Mouse (Mus musculus) forebrain, embryonic 10.5 days (tissue): ENCODE results near the gene Arrdc1. TPM values are rescaled to one million over a fixed set of nuclear protein-coding genes. Genes with fewer than 3 reads are reported as not detected.
"Not testable (repeated sequence)": the region's sequence is repeated elsewhere in the genome, so short reads cannot be mapped to it uniquely, and the experiment has no call there.

Source experiments
- DNase-seq: peaks from one replicate; pipeline ENCODE4 v3.0.0-alpha.2; 2017; ENCODE audit warnings: low spot score; ENCODE audit errors: extremely low spot score
- H3K27ac ChIP-seq: fragments of 300-500 bp; sonication (generic); 2 replicates; pipeline ENCODE4 v1.5.1; 2016; ENCODE audit warnings: mild to moderate bottlenecking
- H3K27me3 ChIP-seq: fragments of 300-500 bp; sonication (generic); 2 replicates; pipeline ENCODE4 v1.6.1; 2016; ENCODE audit warnings: mild to moderate bottlenecking; ENCODE audit not compliant: poor library complexity, severe bottlenecking
- H3K36me3 ChIP-seq: fragments of 300-500 bp; sonication (generic); replicated peaks from 2 replicates; pipeline ENCODE4 v1.6.1; 2016; ENCODE audit warnings: mild to moderate bottlenecking, moderate library complexity
- H3K4me1 ChIP-seq: fragments of 300-500 bp; sonication (generic); 2 replicates; pipeline ENCODE4 v1.6.1; 2016
- H3K4me3 ChIP-seq: fragments of 300-500 bp; sonication (generic); 2 replicates; pipeline ENCODE4 v1.5.1; 2016; ENCODE audit warnings: mild to moderate bottlenecking, moderate library complexity
- H3K9me3 ChIP-seq: fragments of 300-500 bp; sonication (generic); 2 replicates; pipeline ENCODE4 v1.6.1; 2016; ENCODE audit warnings: mild to moderate bottlenecking, moderate library complexity
- WGBS: fragments of 180-500 bp; shearing (Covaris S2); methylation state at CpG from one replicate; pipeline ENCODE4 v1.1.7; 2016; 5-methylcytosine and 5-hydroxymethylcytosine counted together
- polyA plus RNA-seq: library from polyadenylated mRNA; unstranded; fragments of >200 nt; fragmentation: Nextera tagmentation; extraction: Ambion mirVana; gene quantifications from 2 replicates; pipeline ENCODE4 v1.2.1, GENCODE M21; 2016

Arrdc1 gene
- polyA plus RNA-seq: 17.8 and 19.1 TPM in 2 replicates

DNA sequence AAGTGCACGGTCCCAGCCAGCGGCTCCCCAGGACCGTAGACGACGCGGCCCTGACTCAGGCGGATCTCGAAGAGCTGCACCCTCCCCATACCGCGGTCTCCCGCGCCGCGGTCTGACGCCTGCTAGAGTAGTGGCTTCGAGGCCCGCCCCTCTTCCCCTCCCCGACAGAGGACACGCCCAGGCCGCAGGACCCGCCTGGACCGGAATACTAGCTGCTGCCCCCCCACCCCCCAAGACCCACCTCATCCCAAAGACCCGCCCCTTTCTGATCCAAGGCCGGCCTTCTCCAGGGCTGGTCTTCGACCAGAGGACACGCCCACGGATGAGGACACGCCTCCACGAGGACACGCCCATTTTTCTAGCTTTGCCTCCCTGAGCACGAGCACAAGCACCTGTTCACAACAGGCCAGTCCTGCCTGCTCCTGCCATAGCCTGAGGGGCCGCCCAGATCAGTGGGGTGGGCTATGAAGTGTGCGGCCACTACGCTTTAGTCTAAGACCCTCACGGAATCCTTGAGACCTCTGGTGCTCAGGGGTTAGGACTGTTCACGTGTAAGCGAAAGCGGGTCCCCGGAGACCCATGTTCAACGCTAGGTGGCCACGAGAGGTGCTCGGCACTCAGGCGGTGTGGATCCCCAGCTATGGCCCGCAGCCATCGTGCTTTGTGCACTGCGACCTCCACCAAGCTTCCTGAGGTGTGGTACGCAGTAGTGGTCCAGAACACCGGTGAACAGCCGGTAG lies at the start of gene Arrdc1:
Gene Arrdc1 (minus strand): TSS at position 196 of the 740 bp plus-strand sequence.
- Histone ChIP-seq H3K27me3 (peaks cover 25% of the 10 kb centered on the region), H3K36me3 (no peaks in the 10 kb centered on the region), H3K9me3 (no peaks in the 10 kb centered on the region), H3K4me1 (peaks cover 21% of the 10 kb centered on the region), H3K4me3 (peak within 1 kb of the TSS; percentile 67), H3K27ac (peak within 1 kb of the TSS; percentile 83)
- peak; percentile 95 for DNase-seq
- WGBS: under 1% methylated on average over 48 of the region's 49 CpGs

DNA sequence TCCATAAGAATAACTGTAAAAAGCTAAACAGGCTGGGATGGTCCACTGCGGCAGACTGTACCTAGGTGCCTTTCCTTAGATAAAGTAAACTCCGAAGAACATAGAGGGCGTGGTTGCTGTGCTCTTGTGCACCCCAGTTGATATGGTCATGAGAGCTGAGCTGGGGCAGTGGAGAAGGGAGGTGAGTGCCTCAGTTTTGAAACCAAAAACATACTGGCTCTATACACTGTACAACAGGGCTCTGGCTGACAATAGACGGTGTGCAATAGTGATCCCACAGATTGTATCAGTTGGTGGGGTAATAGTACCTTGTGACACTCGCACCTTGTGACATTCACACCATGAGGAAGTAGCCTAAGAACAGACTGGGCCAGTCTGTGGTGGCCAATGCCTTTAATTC lies 41.9 kb upstream of the Arrdc1 start:
- Histone ChIP-seq H3K36me3 (peaks cover 16% of the 10 kb centered on the region), H3K9me3 (no peaks in the 10 kb centered on the region), H3K27me3 (no peaks in the 10 kb centered on the region), H3K4me1 (peaks cover 27% of the 10 kb centered on the region), H3K27ac (no peak overlapping the region), H3K4me3 (peak overlapping the region; percentile 71; the same call in 1 of the 2 replicates)
- DNase-seq: no peak
- 92% methylated on average over 5 of the region's 5 CpGs for WGBS

GRCm38 (mm10) chr2:24975704-24976297 lies 40.7 kb upstream of the Arrdc1 start, which contains the start of gene Pnpla7:
Gene Pnpla7 (plus strand): TSS chr2:24976033.
- Histone ChIP-seq H3K4me1 (peaks cover 27% of the 10 kb centered on the region), H3K27me3 (no peaks in the 10 kb centered on the region), H3K4me3 (peak within 1 kb of the TSS; percentile 71), H3K9me3 (no peaks in the 10 kb centered on the region), H3K27ac (peak within 1 kb of the TSS; percentile 89), H3K36me3 (peaks cover 27% of the 10 kb centered on the region)
- 1% methylated on average over 16 of the region's 16 CpGs for WGBS
- DNase-seq: peak; percentile 76

DNA sequence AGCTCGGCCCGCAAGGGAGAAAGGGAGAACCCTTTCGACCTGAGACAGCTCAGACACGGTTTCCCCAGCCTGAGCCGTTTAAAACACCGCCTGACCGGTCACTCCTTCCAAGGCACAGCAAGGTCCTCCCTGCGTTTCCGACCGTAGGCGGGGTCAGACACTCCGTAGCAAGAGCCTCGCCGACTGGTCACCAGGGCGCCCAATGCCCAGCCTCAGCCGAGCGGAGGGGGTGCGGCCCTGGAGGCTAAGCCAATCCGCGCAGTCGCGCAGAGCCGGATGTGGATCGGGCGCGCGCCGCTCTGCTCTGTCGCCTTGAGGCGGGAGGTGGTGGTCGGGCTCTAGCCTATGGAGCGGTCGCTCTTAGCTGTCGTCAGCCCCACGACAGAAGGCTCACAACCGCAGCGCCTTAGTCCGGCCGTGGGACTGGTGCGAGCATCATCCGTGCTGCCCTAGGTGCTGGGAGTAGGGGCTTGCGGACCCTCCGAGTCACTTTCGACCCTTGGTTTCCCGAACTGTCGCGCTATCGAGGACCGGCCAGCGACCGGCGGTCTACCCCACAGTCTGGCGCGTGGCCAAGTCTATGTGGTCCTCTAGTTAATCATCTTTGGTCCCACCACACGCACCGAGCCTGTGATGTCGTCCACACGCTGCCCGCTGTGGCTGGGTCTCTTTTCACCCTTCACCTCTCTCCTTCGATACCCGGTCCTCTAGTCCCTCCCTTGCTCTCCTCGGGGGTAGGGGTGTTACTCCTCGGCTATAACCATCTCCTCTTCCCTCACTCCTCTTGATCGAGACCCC lies 40.1 kb upstream of the Arrdc1 start, which contains the start of gene Mrpl41:
Gene Mrpl41 (minus strand): TSS at position 193 of the 798 bp plus-strand sequence.
- H3K27me3 ChIP-seq: no peaks in the 10 kb centered on the region
- H3K4me1 ChIP-seq: peaks cover 27% of the 10 kb centered on the region
- 0% methylated on average over 64 of the region's 64 CpGs for WGBS
- no peaks in the 10 kb centered on the region for H3K9me3 ChIP-seq
- H3K36me3 ChIP-seq: peaks cover 34% of the 10 kb centered on the region
- DNase-seq: peak; percentile 98
- peak within 1 kb of the TSS; percentile 71 for H3K4me3 ChIP-seq
- peak within 1 kb of the TSS; percentile 89 for H3K27ac ChIP-seq

DNA sequence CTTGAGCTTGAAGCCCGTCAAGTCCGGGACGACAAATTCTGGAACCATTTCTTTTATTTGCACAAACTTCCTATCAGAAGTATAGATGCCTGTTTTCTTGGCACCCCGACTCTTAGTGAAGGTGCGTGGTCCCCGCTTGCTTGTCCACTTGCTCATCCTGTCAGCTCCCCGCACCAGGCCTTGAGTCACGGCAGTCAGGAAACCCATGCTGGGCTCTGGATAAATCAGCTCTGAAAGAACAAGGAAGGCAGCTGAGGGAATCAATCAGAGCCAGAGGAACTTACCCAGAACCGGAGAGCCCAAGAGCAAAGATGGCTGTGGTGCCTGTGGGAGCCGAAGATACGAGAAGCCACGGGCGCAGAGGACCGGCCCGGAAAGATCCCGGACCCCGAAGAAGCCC lies 39.4 kb upstream of the Arrdc1 start:
- not testable (repeated sequence) for H3K9me3 ChIP-seq, H3K27me3 ChIP-seq, DNase-seq
- H3K4me1 ChIP-seq: peaks cover 27% of the 10 kb centered on the region
- peaks cover 41% of the 10 kb centered on the region for H3K36me3 ChIP-seq
- under 1% methylated on average over 17 of the region's 17 CpGs for WGBS
- H3K4me3 ChIP-seq: peak overlapping the region; percentile 71
- H3K27ac ChIP-seq: peak overlapping the region; percentile 89

- Histone ChIP-seq H3K4me1 (peaks cover 16% of the 10 kb centered on the region), H3K27me3 (no peaks in the 10 kb centered on the region), H3K9me3 (no peaks in the 10 kb centered on the region), H3K36me3 (peaks cover 81% of the 10 kb centered on the region), H3K27ac (no peak overlapping the region), H3K4me3 (no peak overlapping the region)
- 87% methylated on average over 4 of the region's 4 CpGs for WGBS
- no peak for DNase-seq
These were observed 35.3 kb upstream of the Arrdc1 start for GRCm38 (mm10) chr2:24970386-24970785.

DNA sequence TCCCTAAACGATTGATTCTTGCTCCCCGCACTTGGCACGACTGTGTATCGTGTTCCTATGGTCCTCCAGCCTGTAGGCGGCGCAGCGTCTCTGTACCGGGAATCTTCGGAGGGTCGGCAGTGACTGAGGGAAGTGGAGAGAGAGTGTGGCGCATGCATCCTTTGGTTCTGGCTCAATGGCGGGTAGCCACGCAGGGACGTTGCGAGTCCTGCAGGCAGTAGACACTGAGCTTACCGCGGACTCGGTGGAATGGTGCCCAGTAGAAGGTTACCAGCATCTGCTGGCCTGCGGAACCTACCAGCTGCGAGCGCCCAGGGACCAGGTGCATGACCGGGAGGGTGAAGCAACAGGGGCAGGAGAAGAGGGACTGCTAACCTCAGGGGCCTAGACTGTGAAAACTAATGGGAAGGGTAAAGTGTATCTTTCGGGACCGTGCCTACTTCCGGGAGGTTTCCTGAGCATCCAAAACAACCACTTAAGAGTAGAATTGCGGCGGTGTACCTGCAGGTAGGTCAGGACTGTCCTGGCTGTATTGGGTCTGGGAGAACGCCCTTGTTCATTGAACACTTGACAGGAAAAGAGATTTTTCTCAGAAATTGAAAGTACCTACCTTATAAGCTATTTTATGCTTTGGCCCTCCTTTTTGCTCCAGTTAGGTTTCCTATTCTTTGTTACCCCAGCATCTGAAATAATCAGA lies 27.4 kb upstream of the Arrdc1 start, which contains the start of gene Dph7:
Gene Dph7 (plus strand): TSS at position 97 of the 697 bp plus-strand sequence.
- peaks cover 86% of the 10 kb centered on the region for H3K36me3 ChIP-seq

GRCm38 (mm10) chr2:24960910-24961309 lies 25.9 kb upstream of the Arrdc1 start:
- WGBS: 41% methylated on average over 3 of the region's 3 CpGs
- Histone ChIP-seq H3K27ac (no peak overlapping the region), H3K9me3 (no peaks in the 10 kb centered on the region), H3K4me3 (no peak overlapping the region), H3K36me3 (peaks cover 86% of the 10 kb centered on the region), H3K27me3 (no peaks in the 10 kb centered on the region), H3K4me1 (peaks cover 13% of the 10 kb centered on the region)
- DNase-seq: no peak

More for the DNA sequence above, 27.4 kb upstream of the Arrdc1 start, which contains the start of gene Dph7:
- Histone ChIP-seq H3K9me3 (no peaks in the 10 kb centered on the region), H3K27me3 (no peaks in the 10 kb centered on the region), H3K27ac (peak within 1 kb of the TSS; percentile 92), H3K4me1 (peaks cover 13% of the 10 kb centered on the region), H3K4me3 (peak within 1 kb of the TSS; percentile 85)
- 1% methylated on average over 28 of the region's 28 CpGs for WGBS
- DNase-seq: peak; percentile 89

DNA sequence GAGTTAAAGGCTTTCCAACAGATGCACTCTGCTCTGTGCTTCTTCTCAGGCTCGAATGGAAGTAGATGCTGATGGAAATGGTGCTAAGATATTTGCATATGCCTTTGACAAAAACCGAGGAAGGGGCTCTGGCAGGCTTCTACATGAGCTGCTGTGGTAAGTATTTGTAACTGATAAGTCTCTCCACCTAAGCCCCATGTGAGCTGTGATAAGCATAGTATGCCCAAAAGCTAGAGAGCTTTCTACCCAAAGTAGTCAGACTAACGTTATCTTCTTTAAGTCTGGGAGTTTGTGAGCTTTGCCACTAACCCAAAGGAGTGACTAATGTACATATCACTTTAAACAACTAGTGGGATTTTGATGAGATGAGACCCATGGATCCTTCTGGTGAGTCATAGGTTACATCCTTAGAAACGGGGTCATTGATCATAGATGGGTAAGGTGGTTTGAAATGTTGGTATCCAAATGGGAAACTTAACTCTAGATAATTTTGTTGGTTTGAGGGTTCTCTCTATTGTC lies 17.5 kb upstream of the Arrdc1 start:
- Histone ChIP-seq H3K27me3 (peaks cover 12% of the 10 kb centered on the region), H3K36me3 (peaks cover 60% of the 10 kb centered on the region)
- WGBS: 82% methylated on average over 4 of the region's 4 CpGs

DNA sequence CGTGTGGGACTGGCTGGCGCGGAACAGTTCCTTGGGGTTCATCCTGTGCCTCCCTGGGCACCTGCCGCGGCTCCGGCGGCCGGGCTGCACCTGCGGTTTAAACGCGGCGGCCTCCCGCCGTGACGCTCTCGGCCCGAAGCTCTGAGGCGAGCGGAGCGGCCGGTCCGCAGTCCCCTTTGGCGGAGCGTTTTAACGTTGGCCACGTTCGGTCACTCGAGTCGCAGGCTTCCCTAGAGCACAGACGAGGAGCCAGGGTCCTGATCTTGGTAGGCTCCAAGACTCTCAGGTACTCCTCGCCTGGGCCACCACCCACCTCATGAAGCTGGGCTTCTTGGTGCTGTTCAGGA lies 15.1 kb upstream of the Arrdc1 start:
- DNase-seq: no peak
- peak overlapping the region; percentile 95 for H3K27ac ChIP-seq

More for the DNA sequence above, 17.5 kb upstream of the Arrdc1 start:
- Histone ChIP-seq H3K9me3 (no peaks in the 10 kb centered on the region), H3K27ac (no peak overlapping the region), H3K4me1 (peaks cover 22% of the 10 kb centered on the region), H3K4me3 (no peak overlapping the region)
- DNase-seq: no peak

GRCm38 (mm10) chr2:24949421-24950188 lies 14.6 kb upstream of the Arrdc1 start, which contains the start of gene Zmynd19:
Gene Zmynd19 (plus strand): TSS chr2:24949792.
- WGBS: under 1% methylated on average over 106 of the region's 108 CpGs

More for the DNA sequence above, 15.1 kb upstream of the Arrdc1 start:
- H3K4me3 ChIP-seq: peak overlapping the region; percentile 99
- peaks cover 22% of the 10 kb centered on the region for H3K4me1 ChIP-seq
- H3K27me3 ChIP-seq: peaks cover 15% of the 10 kb centered on the region
- H3K36me3 ChIP-seq: peaks cover 36% of the 10 kb centered on the region
- WGBS: 0% methylated on average over 31 of the region's 31 CpGs
- no peaks in the 10 kb centered on the region for H3K9me3 ChIP-seq

More at GRCm38 (mm10) chr2:24949421-24950188, 14.6 kb upstream of the Arrdc1 start, which contains the start of gene Zmynd19:
- DNase-seq: peak; percentile 96
- Histone ChIP-seq H3K4me3 (peak within 1 kb of the TSS; percentile 99), H3K4me1 (peaks cover 22% of the 10 kb centered on the region), H3K36me3 (peaks cover 30% of the 10 kb centered on the region), H3K27ac (peak within 1 kb of the TSS; percentile 95), H3K27me3 (peaks cover 15% of the 10 kb centered on the region), H3K9me3 (no peaks in the 10 kb centered on the region)
